Mouse (Mus musculus) thymus, adult 2 months (tissue): ENCODE data around the gene Josd2. TPM values are rescaled to one million over a fixed set of nuclear protein-coding genes. Genes with fewer than 3 reads are reported as not detected.

Experiments
- DNase-seq: peaks from one replicate; pipeline ENCODE4 v3.0.0; 2021
- H3K27ac ChIP-seq: fragments of 200-500 bp; 2 replicates; pipeline ENCODE4 v1.5.1; 2012; ENCODE audit warnings: low read length, control low read depth; ENCODE audit not compliant: control insufficient read depth, insufficient read depth
- H3K27me3 ChIP-seq: fragments of 200-500 bp; 2 replicates; pipeline ENCODE4 v1.6.1; 2012; ENCODE audit warnings: mild to moderate bottlenecking, low read length, moderate library complexity, mixed read lengths; ENCODE audit not compliant: control insufficient read depth, insufficient read depth
- H3K36me3 ChIP-seq: fragments of 200-500 bp; 2 replicates; pipeline ENCODE4 v1.6.1; 2012; ENCODE audit warnings: mild to moderate bottlenecking, low read length, moderate library complexity; ENCODE audit not compliant: control insufficient read depth, insufficient read depth
- H3K4me1 ChIP-seq: fragments of 200-500 bp; replicated peaks from 2 replicates; pipeline ENCODE4 v1.6.1; 2012; ENCODE audit warnings: low read length; ENCODE audit not compliant: control insufficient read depth, insufficient read depth
- H3K4me3 ChIP-seq: fragments of 200-500 bp; 2 replicates; pipeline ENCODE4 v1.5.1; 2012; ENCODE audit warnings: mild to moderate bottlenecking, low read length, control low read depth, moderate library complexity; ENCODE audit not compliant: control insufficient read depth, insufficient read depth
- CTCF ChIP-seq: fragments of 200-500 bp; IDR thresholded peaks from 2 replicates; pipeline ENCODE4 v1.5.1; 2012; ENCODE audit warnings: mild to moderate bottlenecking, control low read depth, low read length, moderate library complexity, borderline replicate concordance; ENCODE audit not compliant: control insufficient read depth, poor library complexity, insufficient read depth; ENCODE audit errors: extremely low read depth
- POLR2A ChIP-seq: fragments of 200-500 bp; IDR thresholded peaks from 2 replicates; pipeline ENCODE4 v1.6.1; 2012; ENCODE audit warnings: mild to moderate bottlenecking, low read length, control low read depth, moderate library complexity; ENCODE audit not compliant: control insufficient read depth, poor library complexity, insufficient read depth; ENCODE audit errors: extremely low read depth
- WGBS: fragments of 180-500 bp; shearing (Covaris S2); methylation state at CpG from one replicate; pipeline ENCODE4 v1.1.7; 2018; 5-methylcytosine and 5-hydroxymethylcytosine counted together
- polyA plus RNA-seq: library from polyadenylated mRNA; depleted of rRNA; stranded (reverse); fragments of >200 nt; gene quantifications from 2 replicates; pipeline ENCODE4 v1.2.3, GENCODE M21; 2012

Josd2 gene
- polyA plus RNA-seq, 1 experiment, result 142 TPM

DNA sequence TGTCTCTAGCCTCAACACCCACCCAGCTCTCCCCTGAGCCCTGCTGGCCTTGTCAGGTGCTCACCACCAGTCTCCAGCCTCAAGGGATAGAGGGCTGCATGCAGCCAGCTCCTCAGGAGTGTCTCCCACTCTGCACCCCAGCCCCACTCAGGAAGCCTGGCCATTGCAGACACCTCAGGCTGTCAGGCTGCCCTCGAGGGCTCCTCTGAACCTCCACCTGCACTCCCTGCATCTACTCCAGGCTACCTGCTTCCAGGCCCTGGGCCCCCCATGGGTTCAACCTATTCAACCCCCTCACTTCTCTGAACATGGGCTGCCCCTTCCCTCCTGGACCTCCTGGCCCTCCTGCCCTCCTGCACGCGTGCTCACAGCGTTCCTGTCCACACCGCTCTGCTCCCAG, 23.6 kb downstream of the Josd2 start:
- no peak for TF ChIP-seq CTCF
- no peak for TF ChIP-seq POLR2A
- WGBS, result over 99% methylated on average over 5 of the region's 5 CpGs
- Histone ChIP-seq H3K27ac (no peak overlapping the region), H3K27me3 (no peaks in the 10 kb centered on the region), H3K4me1 (peaks cover 23% of the 10 kb centered on the region), H3K4me3 (no peak overlapping the region), H3K36me3 (no peaks in the 10 kb centered on the region; the same call in 1 of the 2 replicates)
- DNase-seq, result no peak

DNA sequence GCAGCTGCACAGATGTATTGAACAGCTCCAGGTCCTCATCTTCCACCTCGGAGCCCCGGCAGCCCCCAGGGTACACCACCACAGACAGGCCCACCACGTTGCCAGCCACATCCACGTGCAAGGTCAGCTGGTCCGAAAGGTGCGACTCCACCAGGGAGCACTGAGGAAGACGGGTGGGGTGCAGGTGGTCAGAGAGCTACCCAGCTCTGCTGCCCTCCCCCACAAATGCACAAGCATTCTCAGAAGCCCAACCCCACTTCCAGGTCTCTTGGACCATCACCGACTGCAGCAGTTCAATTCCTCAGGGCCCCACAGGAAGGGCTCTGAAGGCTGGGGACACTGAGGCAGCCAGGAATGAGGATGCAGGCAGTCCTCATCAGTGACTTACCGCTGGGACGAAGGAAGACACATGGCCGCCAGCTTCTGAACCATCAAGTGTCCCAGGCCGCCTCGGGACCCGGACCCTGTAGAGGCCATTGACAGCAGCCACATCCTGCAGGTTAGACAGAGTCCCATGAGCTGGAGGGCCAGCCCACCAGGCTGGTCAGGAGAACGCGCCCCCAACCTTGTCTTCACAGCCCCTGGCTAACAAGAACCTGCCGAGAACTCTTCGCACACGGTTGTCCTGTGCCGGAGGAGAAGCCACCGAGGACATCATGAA, 24.5 kb downstream of the Josd2 start:
- Histone ChIP-seq H3K4me1 (peaks cover 27% of the 10 kb centered on the region), H3K36me3 (no peaks in the 10 kb centered on the region; the same call in 1 of the 2 replicates), H3K27ac (no peak overlapping the region), H3K4me3 (no peak overlapping the region), H3K27me3 (no peaks in the 10 kb centered on the region)
- no peak for DNase-seq
- TF ChIP-seq POLR2A (no peak), CTCF (no peak)
- WGBS, result 95% methylated on average over 21 of the region's 21 CpGs

DNA sequence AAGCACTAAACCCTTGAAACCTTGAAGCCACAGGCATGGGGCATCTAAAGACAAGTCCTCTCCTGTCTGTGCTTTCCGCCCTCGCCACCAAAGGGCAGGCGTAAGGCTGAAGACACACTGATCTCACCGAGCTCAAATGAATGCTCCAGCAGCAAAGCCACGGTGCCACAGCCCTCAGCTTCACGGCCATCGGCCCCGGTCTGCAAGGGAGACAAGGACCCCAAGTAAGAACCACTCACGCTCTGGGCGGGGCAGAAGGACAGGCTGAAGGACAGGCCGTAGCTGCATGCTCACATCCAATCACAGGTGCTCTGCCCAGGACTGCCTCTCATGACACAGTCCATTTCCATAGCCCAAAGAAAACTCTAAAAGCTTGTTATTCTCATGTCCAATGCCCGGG, 26.9 kb downstream of the Josd2 start:
- H3K4me3 ChIP-seq, result no peak overlapping the region
- H3K36me3 ChIP-seq, result no peaks in the 10 kb centered on the region
- no peaks in the 10 kb centered on the region for H3K27me3 ChIP-seq
- TF ChIP-seq CTCF, result no peak
- TF ChIP-seq POLR2A, result no peak
- H3K27ac ChIP-seq, result no peak overlapping the region
- H3K4me1 ChIP-seq, result peaks cover 26% of the 10 kb centered on the region
- no peak for DNase-seq
- WGBS, result 96% methylated on average over 12 of the region's 12 CpGs

DNA sequence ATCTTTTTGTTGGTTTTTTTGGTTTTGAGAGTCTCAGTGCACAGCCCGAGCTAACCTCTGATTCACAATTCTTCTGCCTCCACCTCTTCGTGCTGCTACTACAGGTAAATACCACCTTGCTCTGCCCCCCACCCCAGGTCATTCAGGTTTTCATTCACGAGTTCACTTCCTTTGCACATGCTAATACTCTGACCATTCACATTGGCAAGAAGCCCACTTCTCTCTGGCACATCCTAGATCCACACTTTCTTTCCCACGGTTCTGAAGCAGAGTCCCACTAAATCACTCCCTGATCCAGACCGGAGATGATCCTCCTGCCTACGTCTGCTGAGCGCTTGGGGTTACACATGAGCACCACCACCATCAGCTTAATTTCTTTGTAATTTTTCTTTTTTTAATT, 27.3 kb downstream of the Josd2 start:
- WGBS, result 93% methylated on average over 7 of the region's 7 CpGs
- no peak for DNase-seq
- TF ChIP-seq POLR2A (no peak), CTCF (no peak)
- no peaks in the 10 kb centered on the region for H3K27me3 ChIP-seq
- no peaks in the 10 kb centered on the region for H3K36me3 ChIP-seq
- peaks cover 22% of the 10 kb centered on the region for H3K4me1 ChIP-seq
- H3K27ac ChIP-seq, result no peak overlapping the region
- H3K4me3 ChIP-seq, result no peak overlapping the region

DNA sequence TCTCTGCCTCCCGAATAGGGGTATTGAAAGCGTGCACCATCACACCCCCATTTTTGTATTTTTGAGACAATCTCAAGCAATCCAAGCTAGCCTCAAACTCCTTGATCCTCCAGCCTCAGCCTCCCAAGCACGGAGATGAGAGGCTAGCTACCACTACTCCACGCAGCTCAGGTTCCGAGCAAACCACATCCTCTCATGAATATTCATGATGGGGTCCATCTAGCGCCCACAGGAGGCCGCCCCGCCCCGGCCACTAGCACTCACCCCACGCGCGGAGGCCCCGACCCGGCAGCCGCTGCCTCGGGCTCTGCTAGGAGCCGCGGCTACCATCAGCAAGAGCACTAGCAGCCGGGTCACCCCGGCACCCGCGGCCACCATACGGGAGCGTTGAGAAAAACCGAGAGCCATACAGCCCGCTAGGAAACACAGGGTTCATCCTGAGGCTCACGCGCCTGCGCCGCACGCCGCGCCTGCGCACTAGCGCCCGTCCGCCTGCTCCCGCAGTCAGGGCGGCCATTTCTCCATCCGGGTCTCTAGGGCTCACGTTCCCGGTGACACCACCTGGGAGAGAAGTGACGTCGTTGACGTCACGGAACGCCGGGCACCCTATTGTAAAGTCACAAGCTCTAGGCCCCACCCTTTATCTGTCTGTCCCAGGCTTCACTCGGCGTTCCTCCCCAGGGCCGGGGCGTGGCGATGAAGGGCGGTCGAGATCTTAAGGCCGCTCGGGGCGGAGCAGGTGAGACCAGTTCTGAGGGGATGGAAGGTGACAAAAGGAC, 28.4 kb downstream of the Josd2 start, which contains the start of the genes Emc10 and Fam71e1:
Emc10 (minus strand) TSS at position 538 of the 779 bp plus-strand sequence.
Fam71e1 (plus strand) TSS at position 590 of the 779 bp plus-strand sequence.
- TF ChIP-seq CTCF, result peak; percentile 76; the same call in 1 of the 2 replicates
- peak; percentile 76 for TF ChIP-seq POLR2A
- Histone ChIP-seq H3K4me1 (peaks cover 17% of the 10 kb centered on the region), H3K36me3 (no peaks in the 10 kb centered on the region), H3K27ac (peak within 1 kb of the TSS; percentile 75), H3K27me3 (no peaks in the 10 kb centered on the region), H3K4me3 (peak within 1 kb of the TSS; percentile 73)
- peak; percentile 97 for DNase-seq
- under 1% methylated on average over 58 of the region's 58 CpGs for WGBS

DNA sequence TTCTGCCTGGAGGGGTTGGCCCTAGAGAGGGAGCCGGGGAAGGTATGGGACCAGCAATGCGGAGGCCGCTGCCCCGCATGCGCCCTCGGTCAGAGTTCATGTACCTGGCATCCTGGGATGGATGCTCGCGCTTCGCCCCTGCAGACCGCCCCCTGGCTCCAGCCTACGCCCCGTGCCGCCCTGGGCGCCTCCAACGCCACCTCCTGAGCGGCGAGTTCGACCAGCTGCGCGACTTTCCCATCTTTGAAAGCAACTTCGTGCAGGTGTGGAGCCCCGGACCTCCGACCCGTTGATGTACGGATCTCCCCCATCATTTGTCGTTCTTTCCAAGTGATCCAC, 29.0 kb downstream of the Josd2 start:
- Histone ChIP-seq H3K27me3 (no peaks in the 10 kb centered on the region), H3K4me1 (peaks cover 17% of the 10 kb centered on the region), H3K4me3 (peak overlapping the region; percentile 73), H3K36me3 (no peaks in the 10 kb centered on the region), H3K27ac (peak overlapping the region; percentile 42)
- WGBS, result 3% methylated on average over 26 of the region's 26 CpGs
- DNase-seq, result no peak
- TF ChIP-seq POLR2A (no peak), CTCF (no peak)
